Mouse (Mus musculus) stomach, embryonic 15.5 days (tissue): ENCODE measurements around the gene Ubl7. TPM values are rescaled to one million over a fixed set of nuclear protein-coding genes. Genes with fewer than 3 reads are reported as not detected.
"Not testable (repeated sequence)": the region's sequence is repeated elsewhere in the genome, so short reads cannot be mapped to it uniquely, and the experiment has no call there.

ENCODE experiments used
- ATAC-seq: fragments of 200-750 bp; cut with Nextera tagmentation; 2 replicates; pipeline ENCODE4 v1.8.0; 2017; ENCODE audit warnings: low read depth, moderate number of reproducible peaks, moderate TSS enrichment; ENCODE audit not compliant: insufficient read depth, low FRiP score
- H3K27ac ChIP-seq: fragments of 300-500 bp; sonication (generic); 2 replicates; pipeline ENCODE4 v1.5.1; 2015; ENCODE audit warnings: mild to moderate bottlenecking, inconsistent platforms
- H3K27me3 ChIP-seq: fragments of 300-500 bp; sonication (generic); replicated peaks from 2 replicates; pipeline ENCODE4 v1.6.1; 2015; ENCODE audit warnings: inconsistent platforms
- H3K36me3 ChIP-seq: fragments of 300-500 bp; sonication (generic); 2 replicates; pipeline ENCODE4 v1.6.1; 2015; ENCODE audit warnings: inconsistent platforms
- H3K4me1 ChIP-seq: fragments of 300-500 bp; sonication (generic); 2 replicates; pipeline ENCODE4 v1.6.1; 2015; ENCODE audit warnings: inconsistent platforms
- H3K4me2 ChIP-seq: fragments of 300-500 bp; sonication (generic); 2 replicates; pipeline ENCODE4 v1.6.1; 2015; ENCODE audit warnings: mild to moderate bottlenecking, inconsistent platforms
- H3K4me3 ChIP-seq: fragments of 300-500 bp; sonication (generic); replicated peaks from 2 replicates; pipeline ENCODE4 v1.5.1; 2015; ENCODE audit warnings: inconsistent platforms
- H3K9ac ChIP-seq: fragments of 300-500 bp; sonication (generic); 2 replicates; pipeline ENCODE4 v1.6.1; 2015; ENCODE audit warnings: inconsistent platforms
- H3K9me3 ChIP-seq: fragments of 300-500 bp; sonication (generic); 2 replicates; pipeline ENCODE4 v1.6.1; 2016; ENCODE audit warnings: inconsistent platforms
- WGBS: fragments of 180-500 bp; shearing (Covaris S2); methylation state at CpG from one replicate; pipeline ENCODE4 v1.1.7; 2015; 5-methylcytosine and 5-hydroxymethylcytosine counted together
- polyA plus RNA-seq: library from polyadenylated mRNA; unstranded; fragments of >200 nt; fragmentation: Nextera tagmentation; extraction: Ambion mirVana; gene quantifications from 2 replicates; pipeline ENCODE4 v1.2.1, GENCODE M21; 2015

Ubl7 gene
- polyA plus RNA-seq, 1 experiment from 2014 or later, result 85.4 TPM

DNA sequence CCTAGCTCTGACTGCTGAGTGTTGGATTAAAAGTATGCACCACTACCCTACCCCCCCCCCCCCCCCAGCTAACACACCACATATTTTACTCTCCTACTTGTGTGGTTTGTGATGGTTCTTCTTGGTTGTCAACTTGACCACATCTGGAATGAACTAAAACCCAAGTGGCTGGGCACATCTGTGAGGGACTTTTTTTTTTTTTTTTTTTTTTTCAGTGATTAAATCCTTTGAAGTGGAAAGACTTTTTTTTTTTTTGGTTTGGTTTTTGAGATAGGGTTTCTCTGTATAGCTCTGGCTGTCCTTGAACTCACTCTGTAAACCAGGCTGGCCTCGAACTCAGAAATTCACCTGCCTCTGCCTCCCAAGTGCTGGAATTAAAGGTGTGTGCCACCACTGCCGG is 29.0 kb upstream of the Ubl7 start:
- not testable (repeated sequence) for H3K27ac ChIP-seq, ATAC-seq, H3K9ac ChIP-seq, H3K4me3 ChIP-seq, H3K4me2 ChIP-seq, H3K27me3 ChIP-seq, H3K36me3 ChIP-seq, H3K4me1 ChIP-seq, H3K9me3 ChIP-seq
- 86% methylated on average over 2 of the region's 2 CpGs for WGBS

DNA sequence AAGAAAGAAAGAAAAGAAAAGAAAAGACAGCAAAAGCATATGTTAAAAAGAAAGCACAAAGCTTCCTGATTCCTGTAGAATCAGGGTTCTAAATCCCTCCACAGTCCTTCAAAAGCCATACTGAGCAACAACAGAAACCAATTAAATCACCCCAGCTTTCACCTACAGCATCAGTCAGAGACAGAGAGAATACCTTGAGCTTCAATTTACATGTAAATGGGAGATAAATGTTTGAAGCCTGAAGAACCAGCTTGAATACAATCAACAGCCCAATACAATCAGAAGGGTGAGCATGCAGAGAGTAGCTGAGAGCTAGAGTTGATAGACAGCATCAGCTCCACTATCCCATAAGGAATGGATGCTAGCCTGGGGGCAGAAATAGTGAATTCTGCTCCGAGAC is 27.4 kb upstream of the Ubl7 start:
- Histone ChIP-seq H3K4me2 (no peak overlapping the region), H3K9me3 (no peaks in the 10 kb centered on the region), H3K4me3 (no peak overlapping the region), H3K27me3 (no peaks in the 10 kb centered on the region), H3K9ac (no peak overlapping the region), H3K36me3 (no peaks in the 10 kb centered on the region), H3K27ac (no peak overlapping the region), H3K4me1 (no peaks in the 10 kb centered on the region)
- 58% methylated on average over 1 of the region's 1 CpGs for WGBS
- no peak for ATAC-seq

- Histone ChIP-seq H3K4me2 (no peak overlapping the region), H3K9me3 (no peaks in the 10 kb centered on the region), H3K4me3 (no peak overlapping the region), H3K36me3 (no peaks in the 10 kb centered on the region), H3K9ac (no peak overlapping the region), H3K27me3 (no peaks in the 10 kb centered on the region), H3K4me1 (no peaks in the 10 kb centered on the region), H3K27ac (no peak overlapping the region)
- no peak for ATAC-seq
- WGBS, result 62% methylated on average over 6 of the region's 6 CpGs
Measured at GRCm38 (mm10) chr9:57888119-57888518, 22.7 kb upstream of the Ubl7 start.

GRCm38 (mm10) chr9:57900478-57900877 is 10.3 kb upstream of the Ubl7 start:
- H3K36me3 ChIP-seq, result no peaks in the 10 kb centered on the region
- ATAC-seq, result no peak
- no peak overlapping the region for H3K27ac ChIP-seq
- H3K9ac ChIP-seq, result no peak overlapping the region
- no peaks in the 10 kb centered on the region for H3K4me1 ChIP-seq
- no peaks in the 10 kb centered on the region for H3K9me3 ChIP-seq
- H3K4me2 ChIP-seq, result no peak overlapping the region
- WGBS, result 35% methylated on average over 10 of the region's 10 CpGs
- H3K4me3 ChIP-seq, result no peak overlapping the region
- H3K27me3 ChIP-seq, result no peaks in the 10 kb centered on the region

DNA sequence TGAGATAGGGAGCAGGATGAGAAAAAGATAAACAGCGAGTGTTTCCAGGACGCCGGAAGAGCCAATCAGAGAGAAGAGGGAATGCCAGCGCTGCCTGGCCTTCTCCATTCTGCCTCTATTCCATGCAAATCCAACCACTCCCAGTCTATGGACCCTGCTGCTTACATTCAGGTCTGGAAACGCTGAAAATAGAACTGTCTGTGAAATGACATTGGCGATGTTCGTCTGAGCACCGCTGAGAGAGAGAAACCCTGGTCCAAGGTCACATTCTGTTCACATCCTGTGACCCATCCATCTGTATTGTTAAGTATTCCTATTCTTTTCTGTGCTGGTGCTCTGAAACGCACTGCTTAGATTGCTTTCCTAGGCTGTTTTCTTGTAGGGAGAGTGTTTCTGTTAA is 9.6 kb upstream of the Ubl7 start:
- H3K27ac ChIP-seq, result no peak overlapping the region
- no peak overlapping the region for H3K9ac ChIP-seq
- H3K4me3 ChIP-seq, result no peak overlapping the region
- no peaks in the 10 kb centered on the region for H3K9me3 ChIP-seq
- H3K36me3 ChIP-seq, result no peaks in the 10 kb centered on the region
- 25% methylated on average over 9 of the region's 9 CpGs for WGBS
- H3K4me2 ChIP-seq, result no peak overlapping the region
- H3K4me1 ChIP-seq, result no peaks in the 10 kb centered on the region
- no peaks in the 10 kb centered on the region for H3K27me3 ChIP-seq
- no peak for ATAC-seq

DNA sequence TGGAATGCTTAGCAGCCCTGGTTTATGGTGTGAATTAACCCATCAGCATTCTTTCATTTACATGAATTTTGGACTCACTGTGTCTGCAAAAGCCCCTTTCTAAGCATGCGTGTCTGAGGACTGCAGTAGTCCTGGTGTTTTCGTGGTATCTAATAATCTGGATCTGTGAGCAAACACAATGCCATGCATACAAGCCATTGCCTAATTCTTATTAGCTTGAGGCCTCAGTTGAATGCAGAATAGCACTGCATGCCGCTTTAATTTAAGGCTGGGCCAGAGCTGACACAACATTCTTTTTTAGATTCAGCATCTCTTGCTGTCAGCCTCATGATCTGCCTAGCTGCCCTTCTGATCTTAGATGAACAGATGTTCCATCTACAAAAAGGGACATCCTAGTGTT is 9.2 kb upstream of the Ubl7 start:
- ATAC-seq, result no peak
- H3K36me3 ChIP-seq, result no peaks in the 10 kb centered on the region
- 82% methylated on average over 3 of the region's 3 CpGs for WGBS
- H3K4me3 ChIP-seq, result no peak overlapping the region
- H3K27ac ChIP-seq, result no peak overlapping the region
- no peaks in the 10 kb centered on the region for H3K4me1 ChIP-seq
- no peaks in the 10 kb centered on the region for H3K27me3 ChIP-seq
- H3K9ac ChIP-seq, result no peak overlapping the region
- no peaks in the 10 kb centered on the region for H3K9me3 ChIP-seq
- no peak overlapping the region for H3K4me2 ChIP-seq

DNA sequence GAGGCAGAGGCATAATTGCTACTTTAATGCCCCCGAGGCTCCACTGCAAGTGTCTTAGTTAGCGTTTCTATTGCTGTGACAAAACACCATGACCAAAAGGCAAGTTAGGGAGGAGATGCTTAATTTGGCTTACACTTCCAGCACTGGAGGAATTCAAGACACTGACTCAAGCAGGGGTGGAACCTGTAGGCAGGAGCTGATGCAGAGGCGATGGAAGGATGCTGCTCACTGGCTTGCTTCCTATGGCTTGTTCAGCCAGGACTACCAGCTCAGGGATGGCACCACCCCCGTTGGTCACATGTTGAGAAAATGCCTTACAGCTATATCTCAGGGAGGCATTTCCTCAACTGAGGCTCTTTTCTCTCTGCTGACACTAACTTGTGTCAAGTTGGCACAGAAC is 8.6 kb upstream of the Ubl7 start:
- Histone ChIP-seq H3K4me2 (no peak overlapping the region), H3K4me3 (no peak overlapping the region), H3K4me1 (no peaks in the 10 kb centered on the region), H3K27ac (no peak overlapping the region), H3K9me3 (no peaks in the 10 kb centered on the region), H3K36me3 (no peaks in the 10 kb centered on the region), H3K9ac (no peak overlapping the region), H3K27me3 (no peaks in the 10 kb centered on the region)
- no peak for ATAC-seq
- 75% methylated on average over 4 of the region's 4 CpGs for WGBS

DNA sequence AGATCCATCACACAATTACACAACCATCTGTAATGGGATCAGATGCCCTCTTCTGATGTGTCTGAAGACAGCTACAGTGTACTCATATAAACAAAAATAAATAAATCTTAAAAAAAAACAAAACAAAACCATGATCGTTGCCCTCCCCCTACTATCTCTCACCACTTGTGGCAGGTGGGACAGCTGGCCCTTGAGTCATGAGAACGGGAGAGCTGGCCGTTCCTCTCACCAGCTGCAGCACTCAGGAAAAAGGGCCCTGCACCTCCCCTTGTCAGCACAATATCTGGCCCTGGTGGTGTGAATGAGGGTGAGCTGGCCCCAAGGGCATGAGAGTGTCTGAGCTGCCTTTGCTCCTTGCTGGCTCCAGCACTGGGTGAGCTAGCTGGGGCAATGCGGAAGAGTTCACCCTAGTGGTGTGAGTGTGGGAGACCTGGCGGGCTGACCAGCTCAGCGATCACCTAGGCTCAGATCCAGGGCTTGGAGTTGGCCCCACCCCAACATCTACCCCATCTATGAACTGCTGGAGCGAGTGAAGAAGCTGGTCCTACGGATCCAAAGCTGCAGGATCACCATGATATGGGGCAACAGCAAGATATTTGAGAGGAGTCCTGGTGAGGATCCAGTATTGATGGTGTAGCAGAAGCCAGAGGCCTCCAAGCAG is 7.1 kb upstream of the Ubl7 start:
- WGBS, result 72% methylated on average over 8 of the region's 8 CpGs
- H3K9me3 ChIP-seq, result no peaks in the 10 kb centered on the region
- no peaks in the 10 kb centered on the region for H3K27me3 ChIP-seq
- H3K4me1 ChIP-seq, result no peaks in the 10 kb centered on the region
- no peak for ATAC-seq
- H3K36me3 ChIP-seq, result no peaks in the 10 kb centered on the region
- no peak overlapping the region for H3K4me2 ChIP-seq
- no peak overlapping the region for H3K9ac ChIP-seq
- H3K27ac ChIP-seq, result no peak overlapping the region
- no peak overlapping the region for H3K4me3 ChIP-seq

GRCm38 (mm10) chr9:57904250-57904644 is 6.5 kb upstream of the Ubl7 start:
- WGBS, result 77% methylated on average over 5 of the region's 5 CpGs
- no peaks in the 10 kb centered on the region for H3K36me3 ChIP-seq
- H3K27ac ChIP-seq, result no peak overlapping the region
- H3K9ac ChIP-seq, result no peak overlapping the region
- ATAC-seq, result no peak
- no peaks in the 10 kb centered on the region for H3K27me3 ChIP-seq
- H3K4me1 ChIP-seq, result no peaks in the 10 kb centered on the region
- no peak overlapping the region for H3K4me3 ChIP-seq
- H3K9me3 ChIP-seq, result no peaks in the 10 kb centered on the region
- H3K4me2 ChIP-seq, result no peak overlapping the region

GRCm38 (mm10) chr9:57907206-57907605 is 3.6 kb upstream of the Ubl7 start:
- Histone ChIP-seq H3K4me3 (no peak overlapping the region), H3K27me3 (no peaks in the 10 kb centered on the region), H3K4me1 (0 out of 2 replicates have a peak, but pooled peaks cover 5% of the 10 kb centered on the region), H3K4me2 (no peak overlapping the region), H3K9me3 (no peaks in the 10 kb centered on the region), H3K27ac (no peak overlapping the region), H3K9ac (no peak overlapping the region), H3K36me3 (no peaks in the 10 kb centered on the region)
- 68% methylated on average over 6 of the region's 6 CpGs for WGBS
- ATAC-seq, result no peak

GRCm38 (mm10) chr9:57912571-57912970 is 1.8 kb downstream of the Ubl7 start:
- Histone ChIP-seq H3K27ac (no peak overlapping the region), H3K9me3 (no peaks in the 10 kb centered on the region)

DNA sequence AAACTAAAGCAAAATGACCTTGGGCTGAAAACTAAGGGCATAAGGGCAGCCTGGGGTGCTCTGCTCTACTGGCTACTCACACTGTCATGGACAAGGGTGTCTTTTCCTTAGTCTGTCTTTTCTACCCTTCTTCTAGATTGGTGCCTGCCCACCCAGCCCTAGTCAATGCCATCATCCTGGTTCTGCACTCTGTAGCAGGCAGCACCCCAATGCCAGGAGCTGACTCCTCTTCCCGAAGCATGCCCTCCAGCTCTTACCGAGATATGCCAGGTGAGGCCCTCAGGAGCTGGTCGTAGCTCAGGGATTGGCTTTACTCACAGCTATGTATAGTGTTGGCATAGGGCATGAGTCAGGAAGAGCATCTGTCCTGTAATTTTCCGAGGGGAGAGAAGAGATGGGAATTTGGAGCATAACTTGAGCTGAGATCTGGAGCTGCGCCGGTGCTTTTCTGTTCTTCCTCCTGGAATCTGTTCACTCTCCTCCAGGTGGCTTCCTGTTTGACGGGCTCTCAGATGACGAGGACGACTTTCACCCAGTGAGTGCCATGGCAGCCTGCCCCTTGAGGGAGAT is 10.8 kb downstream of the Ubl7 start:
- Histone ChIP-seq H3K9ac (no peak overlapping the region), H3K4me3 (no peak overlapping the region), H3K27ac (no peak overlapping the region), H3K9me3 (no peaks in the 10 kb centered on the region), H3K4me2 (no peak overlapping the region), H3K4me1 (no peaks in the 10 kb centered on the region), H3K36me3 (peaks cover 39% of the 10 kb centered on the region), H3K27me3 (no peaks in the 10 kb centered on the region)
- no peak for ATAC-seq
- 94% methylated on average over 9 of the region's 9 CpGs for WGBS

More at GRCm38 (mm10) chr9:57912571-57912970, 1.8 kb downstream of the Ubl7 start:
- H3K36me3 ChIP-seq, result no peaks in the 10 kb centered on the region
- 93% methylated on average over 5 of the region's 5 CpGs for WGBS
- peaks cover 5% of the 10 kb centered on the region; the same call in 1 of the 2 replicates for H3K4me1 ChIP-seq
- H3K4me3 ChIP-seq, result no peak overlapping the region
- no peaks in the 10 kb centered on the region for H3K27me3 ChIP-seq
- H3K9ac ChIP-seq, result no peak overlapping the region
- ATAC-seq, result no peak
- H3K4me2 ChIP-seq, result no peak overlapping the region

GRCm38 (mm10) chr9:57922381-57922780 is 11.6 kb downstream of the Ubl7 start:
- Histone ChIP-seq H3K9me3 (no peaks in the 10 kb centered on the region), H3K27me3 (no peaks in the 10 kb centered on the region), H3K27ac (no peak overlapping the region), H3K4me3 (no peak overlapping the region), H3K9ac (no peak overlapping the region), H3K36me3 (peaks cover 39% of the 10 kb centered on the region), H3K4me2 (no peak overlapping the region), H3K4me1 (no peaks in the 10 kb centered on the region)
- ATAC-seq, result no peak
- WGBS, result 86% methylated on average over 5 of the region's 5 CpGs
